Mouse (Mus musculus): ENCODE data around the gene Map4k5. TPM values are rescaled to one million over a fixed set of nuclear protein-coding genes. Genes with fewer than 3 reads are reported as not detected.

Gene Map4k5
- total and polyA plus RNA-seq, 3 experiments: 7.0 to 8.5 TPM; not detected in 1

GRCm38 (mm10) chr12:69856398-69856797, 36.6 kb downstream of the Map4k5 start:
- H3K79me2 ChIP-seq (ENCODE audit: control insufficient read depth, insufficient read depth, low read length, poor library complexity): 0 out of 2 replicates have a peak, but pooled peaks cover 3% of the 10 kb centered on the region
- peaks cover 0 to 3% of the 10 kb centered on the region in 2 experiments; a peak in 2 of 4 replicates for H3K36me3 ChIP-seq (ENCODE audit: control insufficient read depth in 1 of 2, insufficient read depth in 2 of 2, low read length in 2 of 2)
- H3K27me3 ChIP-seq (ENCODE audit: control insufficient read depth in 1 of 2, insufficient read depth in 2 of 2, low read length in 2 of 2): no peaks in the 10 kb centered on the region
- H3K4me3 ChIP-seq (ENCODE audit: control insufficient read depth in 1 of 2, insufficient read depth in 1 of 2, low read depth in 2 of 2, low read length in 2 of 2): no peak overlapping the region
- H3K9me3 ChIP-seq (replicated peaks; ENCODE audit: insufficient read depth, low read length): no peaks in the 10 kb centered on the region
- H3K27ac ChIP-seq (ENCODE audit: control insufficient read depth, low read depth, low read length): no peak overlapping the region
- H3K9ac ChIP-seq (ENCODE audit: control insufficient read depth, low read depth, low read length, poor library complexity, severe bottlenecking): no peak overlapping the region
- DNase-seq (ENCODE audit: low read depth, low spot score): no peak
- no peak for TF ChIP-seq TAL1 (IDR thresholded peaks at IDR 0.05; ENCODE audit: low read length)
- H3K4me1 ChIP-seq (ENCODE audit: control insufficient read depth in 1 of 2, insufficient read depth in 2 of 2, low read length in 2 of 2): peaks cover 5 to 7% of the 10 kb centered on the region in 2 experiments

- H3K9ac ChIP-seq (ENCODE audit: control insufficient read depth, low read depth, low read length, poor library complexity, severe bottlenecking): no peak overlapping the region
- no peaks in the 10 kb centered on the region for H3K9me3 ChIP-seq (replicated peaks; ENCODE audit: insufficient read depth, low read length)
- H3K27me3 ChIP-seq (ENCODE audit: control insufficient read depth in 1 of 2, insufficient read depth in 2 of 2, low read length in 2 of 2): no peaks in the 10 kb centered on the region
- H3K4me1 ChIP-seq (ENCODE audit: control insufficient read depth in 1 of 2, insufficient read depth in 2 of 2, low read length in 2 of 2): peaks cover 5 to 7% of the 10 kb centered on the region in 2 experiments
- H3K4me3 ChIP-seq (ENCODE audit: control insufficient read depth in 1 of 2, insufficient read depth in 1 of 2, low read depth in 2 of 2, low read length in 2 of 2): no peak overlapping the region
- 0 out of 2 replicates have a peak, but pooled peaks cover 3% of the 10 kb centered on the region for H3K79me2 ChIP-seq (ENCODE audit: control insufficient read depth, insufficient read depth, low read length, poor library complexity)
- peaks cover 0 to 3% of the 10 kb centered on the region in 2 experiments; a peak in 2 of 4 replicates for H3K36me3 ChIP-seq (ENCODE audit: control insufficient read depth in 1 of 2, insufficient read depth in 2 of 2, low read length in 2 of 2)
- no peak overlapping the region for H3K27ac ChIP-seq (ENCODE audit: control insufficient read depth, low read depth, low read length)
- no peak for DNase-seq (ENCODE audit: low read depth, low spot score)
- TF ChIP-seq ZNF384 (IDR thresholded peaks at IDR 0.05; ENCODE audit: low read depth, low read length): no peak
- TF ChIP-seq MAFK (IDR thresholded peaks at IDR 0.05; ENCODE audit: borderline replicate concordance, low read depth, low read length): peak; percentile 92
Observed at GRCm38 (mm10) chr12:69855641-69856300, 37.2 kb downstream of the Map4k5 start.

GRCm38 (mm10) chr12:69853942-69854341, 39.1 kb downstream of the Map4k5 start:
- H3K9ac ChIP-seq (ENCODE audit: control insufficient read depth, low read depth, low read length, poor library complexity, severe bottlenecking): no peak overlapping the region; the same call in 1 of the 2 replicates
- H3K36me3 ChIP-seq (ENCODE audit: control insufficient read depth in 1 of 2, insufficient read depth in 2 of 2, low read length in 2 of 2): peaks cover 0 to 3% of the 10 kb centered on the region in 2 experiments; a peak in 2 of 4 replicates
- H3K9me3 ChIP-seq (replicated peaks; ENCODE audit: insufficient read depth, low read length): no peaks in the 10 kb centered on the region
- no peak for TF ChIP-seq MAX (IDR thresholded peaks at IDR 0.05; ENCODE audit: low read length)
- peak in 1 of 2 experiments; percentile 61; a peak in 2 of 4 replicates for TF ChIP-seq EP300 (IDR thresholded peaks at IDR 0.05; ENCODE audit: low read depth in 1 of 2, low read length in 2 of 2)
- peak; percentile 47; the same call in 1 of the 2 replicates for TF ChIP-seq ETS1 (IDR thresholded peaks at IDR 0.05; ENCODE audit: low read depth, low read length)
- H3K4me3 ChIP-seq (ENCODE audit: control insufficient read depth in 1 of 2, insufficient read depth in 1 of 2, low read depth in 2 of 2, low read length in 2 of 2): no peak overlapping the region
- DNase-seq (ENCODE audit: low read depth, low spot score): peak; percentile 52
- H3K27ac ChIP-seq (ENCODE audit: control insufficient read depth, low read depth, low read length): peak overlapping the region; percentile 19; the same call in 1 of the 2 replicates
- peaks cover 5 to 7% of the 10 kb centered on the region in 2 experiments for H3K4me1 ChIP-seq (ENCODE audit: control insufficient read depth in 1 of 2, insufficient read depth in 2 of 2, low read length in 2 of 2)
- 0 out of 2 replicates have a peak, but pooled peaks cover 3% of the 10 kb centered on the region for H3K79me2 ChIP-seq (ENCODE audit: control insufficient read depth, insufficient read depth, low read length, poor library complexity)
- no peaks in the 10 kb centered on the region for H3K27me3 ChIP-seq (ENCODE audit: control insufficient read depth in 1 of 2, insufficient read depth in 2 of 2, low read length in 2 of 2)

- Histone ChIP-seq H3K36me3 (ENCODE audit: control insufficient read depth in 1 of 2, insufficient read depth in 2 of 2, low read length in 2 of 2) (peaks cover 0 to 3% of the 10 kb centered on the region in 2 experiments; a peak in 2 of 4 replicates), H3K4me3 (ENCODE audit: control insufficient read depth in 1 of 2, insufficient read depth in 1 of 2, low read depth in 2 of 2, low read length in 2 of 2) (no peak overlapping the region), H3K4me1 (ENCODE audit: control insufficient read depth in 1 of 2, insufficient read depth in 2 of 2, low read length in 2 of 2) (peaks cover 5 to 7% of the 10 kb centered on the region in 2 experiments), H3K27ac (ENCODE audit: control insufficient read depth, low read depth, low read length) (no peak overlapping the region), H3K27me3 (ENCODE audit: control insufficient read depth in 1 of 2, insufficient read depth in 2 of 2, low read length in 2 of 2) (no peaks in the 10 kb centered on the region), H3K79me2 (ENCODE audit: control insufficient read depth, insufficient read depth, low read length, poor library complexity) (0 out of 2 replicates have a peak, but pooled peaks cover 3% of the 10 kb centered on the region), H3K9me3 (replicated peaks; ENCODE audit: insufficient read depth, low read length) (no peaks in the 10 kb centered on the region), H3K9ac (ENCODE audit: control insufficient read depth, low read depth, low read length, poor library complexity, severe bottlenecking) (no peak overlapping the region; the same call in 1 of the 2 replicates)
- peak; percentile 21 for DNase-seq (ENCODE audit: low read depth, low spot score)
- TF ChIP-seq POLR2AphosphoS5 (IDR thresholded peaks at IDR 0.05; ENCODE audit: borderline replicate concordance, low read depth, low read length) (no peak), JUND (IDR thresholded peaks at IDR 0.05; ENCODE audit: low read depth, low read length) (no peak), NRF1 (IDR thresholded peaks at IDR 0.05; ENCODE audit: insufficient read depth, low read depth, low read length, poor library complexity, severe bottlenecking) (no peak), USF2 (IDR thresholded peaks at IDR 0.05; ENCODE audit: borderline replicate concordance in 1 of 2, insufficient read depth in 1 of 2, low read depth in 1 of 2, low read length in 2 of 2) (no peak), NELFE (IDR thresholded peaks at IDR 0.05; ENCODE audit: low read depth, low read length) (no peak), TAL1 (IDR thresholded peaks at IDR 0.05; ENCODE audit: low read length) (no peak), ZNF384 (IDR thresholded peaks at IDR 0.05; ENCODE audit: low read depth, low read length) (no peak), KAT2A (conservative IDR thresholded peaks at IDR 0.05; ENCODE audit: low read depth, low read length) (no peak), TCF12 (IDR thresholded peaks at IDR 0.05; ENCODE audit: low read depth, low read length) (no peak), GATA1 (IDR thresholded peaks at IDR 0.05; ENCODE audit: low read depth, low read length) (no peak), CHD1 (IDR thresholded peaks at IDR 0.05; ENCODE audit: low read depth, low read length) (no peak), CHD2 (IDR thresholded peaks at IDR 0.05; ENCODE audit: low read length) (no peak), ZC3H11A (IDR thresholded peaks at IDR 0.05; ENCODE audit: low read depth, low read length) (no peak), ELF1 (IDR thresholded peaks at IDR 0.05; ENCODE audit: low read depth, low read length) (no peak)
Observed at GRCm38 (mm10) chr12:69853387-69853786, 39.6 kb downstream of the Map4k5 start.
